Mouse (Mus musculus) embryonic facial prominence, embryonic 14.5 days (tissue): ENCODE measurements around the gene Matn3. TPM values are rescaled to one million over a fixed set of nuclear protein-coding genes. Genes with fewer than 3 reads are reported as not detected.

Experiments
- ATAC-seq: fragments of 200-750 bp; cut with Nextera tagmentation; 2 replicates; pipeline ENCODE4 v1.8.0; 2017; ENCODE audit warnings: low read depth, moderate number of reproducible peaks, moderate TSS enrichment
- DNase-seq: peaks from one replicate; pipeline ENCODE4 v3.0.0-alpha.2; 2015; ENCODE audit warnings: low spot score
- H3K27ac ChIP-seq: fragments of 300-500 bp; sonication (generic); replicated peaks from 2 replicates; pipeline ENCODE4 v1.5.1; 2014; ENCODE audit warnings: low read depth, mild to moderate bottlenecking, low read length, moderate library complexity
- H3K27me3 ChIP-seq: fragments of 300-500 bp; sonication (generic); replicated peaks from 2 replicates; pipeline ENCODE4 v1.6.1; 2014; ENCODE audit warnings: low read length; ENCODE audit not compliant: control insufficient read depth, insufficient read depth
- H3K36me3 ChIP-seq: fragments of 300-500 bp; sonication (generic); 2 replicates; pipeline ENCODE4 v1.6.1; 2014; ENCODE audit warnings: low read length, mixed read lengths; ENCODE audit not compliant: control insufficient read depth, insufficient read depth
- H3K4me1 ChIP-seq: fragments of 300-500 bp; sonication (generic); 2 replicates; pipeline ENCODE4 v1.6.1; 2014; ENCODE audit warnings: antibody characterized with exemption, low read length; ENCODE audit not compliant: control insufficient read depth, insufficient read depth
- H3K4me2 ChIP-seq: fragments of 300-500 bp; sonication (generic); 2 replicates; pipeline ENCODE4 v1.6.1; 2014; ENCODE audit warnings: low read depth, mild to moderate bottlenecking, low read length, moderate library complexity, mixed read lengths
- H3K4me3 ChIP-seq: fragments of 300-500 bp; sonication (generic); 2 replicates; pipeline ENCODE4 v1.5.1; 2014; ENCODE audit warnings: low read depth, mild to moderate bottlenecking, low read length
- H3K9ac ChIP-seq: fragments of 300-500 bp; sonication (generic); 2 replicates; pipeline ENCODE4 v1.6.1; 2014; ENCODE audit warnings: low read depth, mild to moderate bottlenecking, low read length, moderate library complexity, mixed read lengths
- H3K9me3 ChIP-seq: fragments of 300-500 bp; sonication (generic); 2 replicates; pipeline ENCODE4 v1.6.1; 2016; ENCODE audit warnings: low read length; ENCODE audit not compliant: control insufficient read depth
- WGBS: fragments of 180-500 bp; shearing (Covaris S2); extraction: QIAGEN DNeasy Blood & Tissue Kit; methylation state at CpG from one replicate; pipeline ENCODE4 v1.1.7; 2014; 5-methylcytosine and 5-hydroxymethylcytosine counted together
- polyA plus RNA-seq: library from polyadenylated mRNA; unstranded; fragments of >200 nt; fragmentation: Nextera tagmentation; extraction: Ambion mirVana; gene quantifications from 2 replicates; pipeline ENCODE4 v1.2.1, GENCODE M21; 2014

The Matn3 gene
- 11.1 and 22.0 TPM in 2 replicates for polyA plus RNA-seq

DNA sequence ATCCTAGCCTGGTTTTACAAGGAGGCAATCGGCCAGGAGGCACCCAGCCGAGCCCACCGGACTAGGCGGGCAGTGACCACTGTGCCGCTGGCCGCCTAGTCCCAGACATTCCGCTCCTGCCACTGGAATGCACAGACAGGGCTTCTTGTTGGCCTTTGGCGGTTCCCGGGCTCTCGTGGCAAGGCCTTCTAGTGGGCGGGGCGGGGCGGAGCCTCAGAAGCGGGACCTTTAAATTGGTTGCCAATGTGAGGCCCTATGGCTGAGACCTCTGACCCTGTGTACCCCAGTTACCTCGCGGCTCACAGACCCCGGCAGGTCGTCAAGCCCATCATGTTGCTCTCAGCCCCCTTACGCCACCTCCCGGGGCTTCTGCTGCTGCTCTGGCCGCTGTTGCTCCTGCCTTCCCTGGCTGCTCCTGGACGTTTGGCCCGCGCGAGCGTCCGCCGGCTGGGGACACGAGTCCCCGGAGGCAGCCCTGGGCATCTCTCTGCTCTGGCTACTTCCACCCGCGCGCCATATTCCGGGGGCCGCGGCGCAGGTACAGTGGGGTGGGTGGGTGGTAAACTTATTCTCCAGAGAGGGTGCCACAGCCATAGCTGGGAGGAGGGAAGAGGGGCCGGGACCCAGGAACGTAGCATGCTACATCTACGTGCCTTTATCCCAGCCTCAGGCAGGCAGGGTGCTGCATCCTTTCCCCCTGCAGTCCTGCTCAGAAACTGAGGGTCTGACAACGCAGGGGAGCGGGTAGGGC lies at the start of gene Matn3:
TSS of gene Matn3 (plus strand) at position 216 of the 751 bp plus-strand sequence.
- ATAC-seq (peak; percentile 78), DNase-seq (peak; percentile 82)
- peak within 1 kb of the TSS; percentile 59 for H3K9ac ChIP-seq
- H3K4me2 ChIP-seq = peak within 1 kb of the TSS; percentile 87
- H3K27ac ChIP-seq = peak within 1 kb of the TSS; percentile 28; the same call in 1 of the 2 replicates
- no peaks in the 10 kb centered on the region for H3K9me3 ChIP-seq
- peak within 1 kb of the TSS; percentile 41 for H3K4me3 ChIP-seq
- H3K4me1 ChIP-seq = no peaks in the 10 kb centered on the region
- no peaks in the 10 kb centered on the region for H3K27me3 ChIP-seq
- 2% methylated on average over 40 of the region's 42 CpGs for WGBS
- H3K36me3 ChIP-seq = no peaks in the 10 kb centered on the region

DNA sequence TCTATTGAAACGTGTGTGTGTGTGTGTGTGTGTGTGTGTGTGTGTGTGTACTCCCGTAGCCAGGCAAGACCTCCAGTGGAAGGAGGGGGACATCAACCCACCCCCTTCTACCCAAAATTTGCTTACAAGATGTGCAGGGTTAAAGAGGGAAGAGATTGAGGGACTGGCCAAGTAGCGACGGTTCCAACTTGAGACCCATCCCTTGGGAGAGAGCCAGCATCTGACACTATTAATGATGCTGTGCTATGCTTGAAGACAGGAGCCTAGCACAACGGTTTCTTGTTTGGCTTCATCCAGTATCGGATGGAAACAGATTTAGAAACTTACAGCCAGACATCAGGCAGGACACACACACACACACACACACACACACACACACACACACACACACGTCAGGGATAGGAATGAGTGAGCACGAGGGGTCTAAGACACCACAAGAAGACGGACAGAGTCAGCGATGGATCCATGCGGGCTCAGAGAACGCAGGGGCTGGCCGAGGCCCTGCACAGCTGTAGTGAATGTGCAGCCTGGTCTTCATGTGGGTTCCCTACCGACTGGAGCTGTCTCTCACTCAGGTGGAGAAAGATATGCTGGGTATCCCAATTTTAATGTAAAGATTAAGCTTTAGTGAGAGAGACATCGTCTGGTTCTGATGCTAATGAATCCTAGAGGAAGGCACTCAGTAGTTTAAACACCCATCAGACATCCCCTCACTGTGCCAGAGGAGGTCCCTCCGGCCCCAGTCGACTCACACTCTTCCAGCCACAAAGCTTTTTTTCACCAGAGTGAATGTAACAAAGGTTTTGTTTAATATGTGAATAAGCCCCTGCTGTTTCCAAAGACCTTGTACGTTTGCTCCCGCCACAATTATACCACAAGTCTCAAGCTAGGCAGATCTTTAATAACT lies 48.6 kb upstream of the Matn3 start:
- Histone ChIP-seq H3K4me1 (peaks cover 25% of the 10 kb centered on the region), H3K36me3 (no peaks in the 10 kb centered on the region), H3K9ac (no peak overlapping the region), H3K4me2 (no peak overlapping the region), H3K27ac (peak overlapping the region; percentile 44), H3K27me3 (no peaks in the 10 kb centered on the region), H3K9me3 (no peaks in the 10 kb centered on the region), H3K4me3 (no peak overlapping the region)
- ATAC-seq (no peak), DNase-seq (no peak)
- WGBS = 52% methylated on average over 18 of the region's 19 CpGs

GRCm38 (mm10) chr12:8900107-8900698 lies 47.5 kb upstream of the Matn3 start:
- H3K9ac ChIP-seq = no peak overlapping the region
- no peak overlapping the region for H3K4me3 ChIP-seq
- H3K27me3 ChIP-seq = no peaks in the 10 kb centered on the region
- H3K4me1 ChIP-seq = peaks cover 25% of the 10 kb centered on the region
- ATAC-seq (peak; percentile 51), DNase-seq (peak; percentile 66)
- H3K4me2 ChIP-seq = no peak overlapping the region
- H3K27ac ChIP-seq = peak overlapping the region; percentile 59
- no peaks in the 10 kb centered on the region for H3K9me3 ChIP-seq
- no peaks in the 10 kb centered on the region for H3K36me3 ChIP-seq
- WGBS = 22% methylated on average over 4 of the region's 4 CpGs

DNA sequence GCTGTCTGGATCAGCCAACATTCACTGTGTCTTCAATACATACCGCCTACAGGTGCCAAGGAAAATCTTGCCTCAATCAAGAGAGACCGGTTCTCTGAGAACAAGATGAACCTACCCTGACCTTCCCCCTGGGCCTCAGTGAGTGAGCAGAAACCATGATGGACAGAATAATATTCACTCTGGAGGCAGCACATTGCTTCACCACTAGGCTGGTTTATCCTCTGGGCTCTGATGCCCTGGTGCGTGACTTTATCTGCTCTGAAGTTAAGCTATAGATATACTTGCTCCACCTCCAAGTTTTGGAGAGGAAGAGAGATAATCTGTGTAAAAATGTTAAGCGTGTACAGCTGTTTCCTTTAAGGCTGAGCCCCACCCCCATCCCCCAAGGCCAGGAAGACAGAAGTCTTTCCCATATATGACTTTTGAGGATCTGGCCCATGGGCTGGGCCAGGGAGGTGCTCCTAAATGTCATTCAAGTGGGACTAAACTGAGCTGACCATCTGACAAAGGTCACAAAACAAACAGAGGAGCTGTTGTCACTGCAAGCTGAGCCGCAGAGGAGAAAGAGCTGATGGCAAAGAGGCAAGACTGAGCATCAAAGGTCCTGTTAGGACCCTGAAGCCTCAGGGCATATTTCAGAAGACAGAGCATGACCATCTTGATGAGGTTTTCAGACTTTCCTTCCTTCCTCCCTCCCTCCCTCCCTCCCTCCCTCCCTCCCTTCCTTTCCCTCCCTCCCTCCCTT lies 46.6 kb upstream of the Matn3 start:
- peak; percentile 66 for ATAC-seq
- Histone ChIP-seq H3K27me3 (no peaks in the 10 kb centered on the region), H3K4me2 (no peak overlapping the region), H3K9ac (no peak overlapping the region), H3K4me3 (no peak overlapping the region), H3K9me3 (no peaks in the 10 kb centered on the region), H3K4me1 (peaks cover 25% of the 10 kb centered on the region), H3K36me3 (no peaks in the 10 kb centered on the region), H3K27ac (peak overlapping the region; percentile 59)
- WGBS = 13% methylated on average over 5 of the region's 5 CpGs
- peak; percentile 77 for DNase-seq

DNA sequence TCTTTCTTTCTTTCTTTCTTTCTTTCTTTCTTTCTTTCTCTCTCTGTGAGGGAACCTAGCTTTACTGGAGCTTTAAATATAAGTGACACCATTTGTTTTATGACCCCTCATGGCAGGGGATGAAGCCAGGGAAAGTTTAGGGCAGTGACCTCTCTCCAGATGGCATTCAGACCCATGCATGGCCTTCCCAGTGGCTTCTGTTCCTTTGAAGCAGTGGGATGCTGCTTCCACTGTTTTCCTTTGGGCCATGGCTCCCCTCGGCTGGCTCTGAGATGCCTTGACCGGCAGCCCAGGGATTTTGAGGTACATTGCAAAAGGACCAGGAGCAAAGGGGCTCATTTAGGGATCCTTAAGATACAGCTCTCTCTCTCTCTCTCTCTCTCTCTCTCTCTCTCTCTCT lies 45.8 kb upstream of the Matn3 start:
- Histone ChIP-seq H3K4me2 (no peak overlapping the region), H3K27me3 (no peaks in the 10 kb centered on the region), H3K9me3 (no peaks in the 10 kb centered on the region), H3K9ac (no peak overlapping the region), H3K36me3 (no peaks in the 10 kb centered on the region), H3K27ac (no peak overlapping the region), H3K4me1 (peaks cover 25% of the 10 kb centered on the region), H3K4me3 (no peak overlapping the region)
- 29% methylated on average over 2 of the region's 2 CpGs for WGBS
- ATAC-seq = no peak
- no peak for DNase-seq

GRCm38 (mm10) chr12:8902479-8902878 lies 45.2 kb upstream of the Matn3 start:
- Histone ChIP-seq H3K27ac (no peak overlapping the region), H3K9ac (no peak overlapping the region), H3K4me3 (no peak overlapping the region), H3K4me2 (no peak overlapping the region), H3K27me3 (no peaks in the 10 kb centered on the region), H3K36me3 (no peaks in the 10 kb centered on the region), H3K4me1 (peaks cover 25% of the 10 kb centered on the region), H3K9me3 (no peaks in the 10 kb centered on the region)
- WGBS = 31% methylated on average over 3 of the region's 3 CpGs
- ATAC-seq (no peak), DNase-seq (no peak)

DNA sequence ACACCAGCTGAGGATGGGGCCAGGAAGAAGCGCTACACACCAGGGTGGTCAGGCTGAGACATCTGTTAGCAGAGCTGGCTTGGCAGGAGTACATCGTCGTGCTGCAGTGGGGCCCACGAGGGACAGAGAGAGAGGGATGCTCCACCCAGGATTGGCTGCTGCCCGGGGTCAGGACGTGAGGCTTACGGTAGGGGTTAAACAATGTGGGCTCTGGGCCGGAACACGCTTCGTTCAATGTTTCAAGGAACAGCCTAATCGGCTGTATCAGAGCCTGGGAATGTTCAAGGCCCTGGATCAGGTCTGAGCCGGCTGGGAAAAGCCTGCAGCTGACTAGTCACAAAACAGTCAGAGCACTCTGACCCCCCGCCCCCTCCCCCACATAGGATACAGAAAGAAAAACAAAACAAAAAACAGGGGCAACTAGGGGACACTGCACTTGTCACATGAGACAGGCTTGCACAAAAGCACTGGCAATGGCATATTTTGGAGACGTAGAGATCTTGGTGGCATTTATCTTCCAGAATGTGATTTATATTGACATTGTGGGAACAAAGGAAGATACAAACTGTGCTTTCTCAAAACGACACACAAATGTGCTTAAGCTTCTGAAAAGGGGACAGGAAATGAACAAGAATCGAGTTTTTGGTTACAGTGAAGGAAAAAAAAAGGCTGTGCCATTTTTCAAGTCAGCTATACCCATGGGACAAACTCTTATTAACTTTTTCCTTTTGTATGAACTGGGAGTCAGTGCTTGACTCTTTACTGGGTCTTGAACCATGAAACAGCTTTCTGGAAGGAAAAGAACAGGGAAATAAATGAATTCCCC lies 34.7 kb upstream of the Matn3 start:
- H3K4me1 ChIP-seq = peaks cover 34% of the 10 kb centered on the region
- H3K27ac ChIP-seq = peak overlapping the region; percentile 90
- peak overlapping the region; percentile 33 for H3K4me2 ChIP-seq
- peak; percentile 88 for DNase-seq
- H3K9ac ChIP-seq = peak overlapping the region; percentile 5; the same call in 1 of the 2 replicates
- H3K4me3 ChIP-seq = no peak overlapping the region
- H3K9me3 ChIP-seq = no peaks in the 10 kb centered on the region
- ATAC-seq = peak; percentile 72
- H3K36me3 ChIP-seq = no peaks in the 10 kb centered on the region
- WGBS = 5% methylated on average over 16 of the region's 16 CpGs
- no peaks in the 10 kb centered on the region for H3K27me3 ChIP-seq
